Mouse (Mus musculus) layer of hippocampus, adult 8-10 months (tissue): ENCODE results near the gene Arhgdib. TPM values are rescaled to one million over a fixed set of nuclear protein-coding genes. Genes with fewer than 3 reads are reported as not detected.

Experiments used
- DNase-seq, 2 experiments: peaks; one replicate each; pipeline ENCODE4 v3.0.0; 2022; ENCODE audit warnings: low spot score in 2 of 2
- total RNA-seq, 4 experiments: library from RNA; stranded (reverse); gene quantifications; 2 replicates each; pipeline ENCODE4 v1.2.4; 2022

Gene Arhgdib
- total RNA-seq, 4 experiments from 2014 or later = 9.9 to 23.4 (median 17.1) TPM

DNA sequence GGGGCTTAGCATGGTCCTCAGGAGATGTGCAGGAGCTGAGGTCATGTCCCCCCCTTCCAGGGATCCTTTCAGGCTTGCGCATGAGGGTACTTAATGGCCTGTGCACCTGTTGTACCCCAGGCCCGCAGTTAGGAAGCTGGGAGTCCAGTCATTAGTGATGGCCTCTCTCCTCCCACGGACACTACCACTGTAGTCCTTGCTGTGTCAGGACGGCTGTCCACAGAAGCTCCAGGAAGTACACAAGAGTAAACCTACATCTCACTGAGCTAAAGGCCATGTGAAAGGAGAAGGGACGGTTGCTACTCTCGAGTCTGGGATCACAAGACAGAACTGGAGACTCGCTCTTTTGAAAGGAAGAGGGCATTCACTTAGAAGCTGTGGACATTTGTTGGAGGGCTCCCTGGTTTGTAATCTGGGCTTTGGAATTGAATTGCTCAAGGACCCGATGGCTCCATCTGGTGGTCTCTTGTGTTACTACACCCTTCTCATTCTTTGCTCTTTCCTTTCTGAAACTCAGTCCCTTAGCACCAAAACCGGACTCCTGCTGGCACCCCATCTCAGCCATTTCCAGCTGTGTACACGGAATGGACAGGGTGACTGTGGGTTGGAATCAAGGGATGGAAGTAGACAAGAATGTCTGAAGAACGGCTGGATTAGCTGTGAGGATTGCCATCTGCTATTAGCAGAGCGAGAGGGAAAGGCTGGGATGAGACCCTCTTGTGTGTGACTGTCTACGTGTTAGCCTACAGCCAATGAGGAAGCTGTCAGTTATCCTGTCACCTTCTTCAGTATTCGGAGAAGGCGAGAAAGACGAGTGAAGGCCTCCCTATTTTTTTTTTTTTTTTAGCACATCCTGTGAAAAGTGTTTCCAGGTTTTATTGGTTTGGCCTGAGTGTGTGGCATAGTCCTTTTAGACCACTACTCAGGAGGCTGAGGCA, 21.1 kb downstream of the Arhgdib start:
- DNase-seq = peak; percentile 47 to 83

DNA sequence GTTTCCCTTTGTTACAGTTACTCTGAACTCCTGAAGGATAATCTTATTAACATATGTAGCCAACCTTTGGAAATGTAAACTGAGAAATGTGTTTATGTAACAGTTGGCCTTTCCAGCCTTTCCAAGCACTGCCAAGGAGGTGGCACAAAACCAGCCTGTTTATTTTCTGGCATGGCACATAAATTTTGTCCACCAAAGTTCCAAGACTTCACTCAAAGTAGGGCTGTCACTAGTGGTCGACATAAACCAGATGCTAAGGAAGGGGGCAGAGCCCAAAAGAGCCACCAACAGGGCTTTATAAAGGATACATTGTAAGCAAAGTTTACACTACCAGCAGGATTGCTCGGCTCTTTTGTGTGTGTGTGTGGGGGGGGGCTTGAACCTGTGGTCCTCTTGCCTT, 23.8 kb downstream of the Arhgdib start:
- no peak for DNase-seq

DNA sequence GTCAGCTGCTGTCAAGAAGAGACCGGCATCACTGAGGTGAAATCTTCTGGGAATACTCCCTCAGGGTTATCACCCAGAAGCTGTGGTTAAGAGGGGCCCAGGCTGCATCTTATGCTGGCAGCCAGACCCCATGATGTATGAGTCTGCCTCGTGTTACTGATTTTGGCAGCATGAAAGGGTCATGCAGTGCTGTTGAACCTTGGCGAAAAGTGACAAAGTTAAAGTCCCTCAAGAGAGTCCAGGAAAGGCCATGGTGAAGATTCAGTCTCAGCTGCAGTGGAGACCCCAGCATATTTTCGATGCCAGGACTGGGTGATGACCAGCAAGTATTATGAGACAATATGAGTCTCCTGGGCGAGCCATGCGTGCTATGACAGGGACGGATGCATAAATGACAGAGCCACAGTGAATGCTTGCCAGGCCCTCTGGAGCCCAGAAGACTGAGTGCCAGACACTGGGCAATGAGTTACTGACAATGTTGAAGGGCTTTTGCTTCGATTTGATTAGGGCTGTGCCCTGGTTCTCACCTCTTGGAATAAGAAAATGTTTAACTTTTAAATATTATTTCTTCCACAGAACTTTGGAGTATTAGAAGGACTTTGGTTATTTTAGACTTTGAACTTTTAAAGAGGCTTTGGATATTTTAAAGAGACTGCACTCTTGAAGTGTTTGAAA, 25.8 kb downstream of the Arhgdib start:
- no peak for DNase-seq

DNA sequence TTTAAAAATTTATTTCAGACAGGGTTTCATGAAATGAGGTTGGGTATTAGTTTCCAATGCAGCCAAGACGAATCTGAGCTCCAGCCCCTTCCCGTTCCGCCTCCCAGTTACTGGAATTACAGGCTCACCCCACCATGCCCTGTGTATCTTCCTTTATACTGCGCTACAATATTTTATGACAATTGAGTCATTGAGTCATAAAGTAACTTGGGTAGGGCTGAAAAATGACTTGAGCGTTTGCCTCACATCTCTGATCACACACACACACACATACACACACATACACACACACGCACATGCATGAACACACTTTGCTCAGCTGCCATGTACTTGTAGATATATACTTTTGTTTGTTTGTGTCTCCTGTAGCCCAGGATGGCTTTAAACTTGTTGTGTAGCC, 27.5 kb downstream of the Arhgdib start:
- DNase-seq = no peak

DNA sequence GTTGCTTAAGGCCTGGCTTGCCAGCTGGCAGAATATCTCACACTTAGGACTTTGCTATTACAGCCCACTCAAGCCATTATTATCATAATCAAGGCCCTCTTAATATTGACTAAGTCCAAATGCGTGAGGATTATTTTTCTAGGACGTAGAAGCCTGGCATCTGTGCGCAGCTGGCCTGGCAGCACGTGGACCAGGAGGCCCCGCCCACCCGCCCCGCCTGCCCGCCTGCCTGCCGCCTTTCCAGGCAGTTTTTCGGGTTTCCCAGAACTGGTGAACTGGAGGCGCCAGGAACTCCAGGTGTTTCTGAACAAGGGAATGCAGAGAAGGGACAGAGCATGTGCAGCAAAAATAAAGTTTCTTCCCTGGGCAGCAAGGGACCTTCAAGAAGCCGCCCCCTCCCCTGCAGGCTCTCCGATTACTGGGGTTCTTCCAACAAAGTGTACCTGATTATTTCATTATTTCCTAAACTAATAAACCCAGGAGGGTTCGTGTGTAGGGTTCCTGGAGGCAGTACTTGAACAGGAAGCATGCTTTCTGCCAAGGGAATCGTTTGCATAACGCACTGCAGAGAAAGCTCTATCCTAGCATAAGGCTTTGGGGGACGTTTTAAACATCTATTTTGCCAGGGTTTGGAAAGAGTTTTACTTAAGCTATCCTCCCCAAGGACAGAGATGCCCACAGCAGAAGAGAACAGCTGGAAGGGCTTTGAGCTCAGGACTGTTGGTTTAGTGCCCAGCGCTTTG, 28.1 kb downstream of the Arhgdib start:
- no peak for DNase-seq

DNA sequence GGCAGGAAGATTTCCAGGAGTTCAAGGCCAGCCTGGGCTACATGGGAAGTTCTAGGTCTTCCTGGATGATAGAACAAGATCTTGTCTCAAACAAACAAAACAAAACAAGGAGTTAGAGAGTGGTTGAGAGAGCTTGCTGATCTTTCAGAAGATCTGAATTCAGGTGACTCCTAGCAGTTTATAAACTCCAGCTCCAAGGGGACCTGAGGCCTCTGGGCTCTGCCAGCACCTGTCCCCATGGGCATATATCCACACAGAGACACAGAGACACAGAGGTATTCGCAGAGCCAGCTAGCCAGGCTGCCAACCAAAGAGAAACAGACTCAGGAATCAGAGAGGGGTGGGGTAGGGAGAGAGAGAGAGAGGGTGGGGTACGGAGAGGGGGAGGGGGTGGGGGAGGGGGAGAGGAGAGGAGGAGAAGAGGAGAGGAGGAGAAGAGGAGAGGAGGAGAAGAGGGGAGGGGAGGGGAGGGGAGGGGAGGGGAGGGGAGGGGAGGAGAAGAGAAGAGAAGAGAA, 28.9 kb downstream of the Arhgdib start:
- no peak for DNase-seq

DNA sequence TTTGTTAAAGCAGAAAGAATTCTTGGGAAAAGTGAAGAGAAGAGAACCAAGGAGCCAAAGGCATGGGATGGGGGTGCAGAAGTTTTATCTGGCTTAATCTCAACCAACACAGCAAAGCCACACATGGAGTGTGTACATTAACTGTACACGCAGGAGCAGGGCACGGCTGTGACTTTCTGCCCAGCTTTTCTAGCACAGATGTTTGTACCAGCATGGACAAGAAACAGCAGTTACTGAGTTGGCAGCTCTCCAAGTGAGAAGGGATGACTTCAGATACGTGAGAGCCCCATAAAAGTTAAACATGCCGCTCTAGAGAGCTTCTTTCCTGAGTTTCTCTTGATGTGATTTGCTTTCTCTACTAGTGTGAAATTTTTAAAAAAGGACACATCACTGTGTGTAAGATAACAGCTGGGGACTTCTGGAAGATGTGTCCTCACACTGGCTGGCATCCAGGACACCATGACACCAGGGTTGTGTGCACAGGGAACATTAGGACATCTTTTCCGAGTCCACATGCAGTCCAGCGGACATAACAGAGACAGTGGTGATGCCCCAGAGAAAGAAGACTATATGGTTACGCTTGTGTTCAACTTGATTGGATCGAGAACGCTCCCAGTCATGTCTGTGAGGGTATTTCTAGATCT, 31.3 kb downstream of the Arhgdib start:
- no peak for DNase-seq

DNA sequence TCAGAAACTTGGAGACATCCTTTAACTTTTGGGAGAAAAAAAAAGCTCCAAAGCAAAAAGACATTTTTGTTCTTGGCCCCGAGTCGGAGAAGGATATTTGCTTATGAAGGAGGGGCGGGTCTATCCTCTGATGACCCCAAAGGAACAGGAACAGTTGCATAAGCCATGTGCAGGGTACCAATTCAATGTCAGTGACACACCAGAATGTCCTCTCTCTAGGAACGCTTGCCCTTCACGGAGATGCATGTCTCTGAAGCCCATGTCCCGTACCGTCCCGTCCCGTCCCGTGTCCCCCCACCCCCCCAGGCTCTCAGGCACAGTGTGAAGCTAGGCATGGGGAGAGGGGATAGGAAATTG, 34.8 kb downstream of the Arhgdib start:
- DNase-seq = no peak

DNA sequence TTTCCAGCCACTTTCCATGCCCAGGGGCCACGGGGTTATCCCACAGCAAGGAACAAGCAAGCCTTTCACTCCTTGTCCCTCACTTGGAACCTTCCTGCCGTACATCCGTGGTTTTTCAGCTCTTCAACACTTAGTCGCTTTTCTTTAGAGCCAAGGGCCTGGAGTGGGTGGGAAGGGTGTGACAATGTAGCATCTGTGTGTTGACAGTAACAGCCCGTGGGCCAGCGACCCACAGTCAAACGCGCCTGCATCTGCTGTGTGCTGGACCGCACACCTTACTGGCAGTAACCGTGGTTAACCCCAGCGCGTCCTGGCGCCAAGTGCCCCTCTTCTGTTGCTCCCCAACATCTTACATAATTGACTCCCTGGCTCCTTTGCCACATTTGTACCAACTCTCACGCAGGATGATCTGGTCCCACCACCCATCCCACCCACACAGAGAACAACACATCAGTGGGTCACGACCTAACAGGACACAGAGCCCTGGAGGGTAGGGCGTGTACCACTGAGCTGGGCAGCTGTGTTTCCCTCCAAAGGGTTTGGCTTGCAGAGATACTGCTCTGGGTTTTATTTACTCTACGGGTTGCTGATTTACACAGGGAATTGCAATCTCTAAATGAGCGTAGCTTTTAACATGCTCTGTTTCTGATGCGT, 35.3 kb downstream of the Arhgdib start:
- no peak for DNase-seq

DNA sequence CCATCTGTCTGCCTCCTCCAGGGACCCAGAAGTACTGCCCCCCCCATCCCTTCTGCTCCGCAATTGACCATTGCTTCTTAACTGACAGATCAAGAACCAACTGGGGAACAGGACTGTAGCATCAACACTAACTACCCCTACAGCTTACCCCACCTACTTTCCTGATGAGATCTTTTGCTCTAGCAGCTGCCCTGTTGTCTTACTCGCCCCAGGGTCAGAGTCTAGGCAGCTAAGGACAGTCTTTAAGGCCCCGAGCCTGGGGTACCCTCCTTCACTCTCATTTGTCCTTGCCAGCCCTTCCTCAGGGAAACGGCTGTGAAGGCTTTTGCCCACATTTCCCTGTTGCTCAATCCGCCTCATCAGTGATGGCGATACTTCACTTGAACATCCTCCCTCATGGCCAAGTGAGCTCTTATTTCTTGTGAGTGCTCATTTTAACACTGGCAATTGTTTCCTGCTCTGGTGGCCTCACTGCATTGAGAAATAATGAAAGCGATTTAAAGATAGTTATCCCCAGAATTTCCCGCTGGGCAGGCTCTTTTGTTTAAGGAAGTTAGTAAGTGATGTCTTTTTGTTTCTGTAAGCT, 37.7 kb downstream of the Arhgdib start:
- DNase-seq = no peak

DNA sequence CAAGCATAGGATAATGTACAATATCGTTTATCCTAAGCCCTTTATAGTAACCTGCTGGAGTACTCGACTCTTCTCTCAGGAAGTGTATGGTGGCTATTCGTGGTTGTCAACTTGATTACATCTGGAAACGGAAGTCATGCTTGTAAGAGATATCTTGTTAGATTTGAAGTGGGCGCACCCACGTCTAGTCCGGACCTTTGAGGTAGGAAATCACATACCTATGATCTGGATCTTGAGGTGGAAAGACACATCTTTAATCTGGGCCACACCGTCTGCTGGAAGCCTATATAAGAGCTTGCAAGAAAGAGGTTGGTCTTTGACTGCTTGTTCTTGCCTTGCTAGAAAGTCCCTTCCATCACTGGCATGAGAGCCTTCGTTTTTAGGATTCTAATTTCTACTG, 39.2 kb downstream of the Arhgdib start:
- DNase-seq = no peak

DNA sequence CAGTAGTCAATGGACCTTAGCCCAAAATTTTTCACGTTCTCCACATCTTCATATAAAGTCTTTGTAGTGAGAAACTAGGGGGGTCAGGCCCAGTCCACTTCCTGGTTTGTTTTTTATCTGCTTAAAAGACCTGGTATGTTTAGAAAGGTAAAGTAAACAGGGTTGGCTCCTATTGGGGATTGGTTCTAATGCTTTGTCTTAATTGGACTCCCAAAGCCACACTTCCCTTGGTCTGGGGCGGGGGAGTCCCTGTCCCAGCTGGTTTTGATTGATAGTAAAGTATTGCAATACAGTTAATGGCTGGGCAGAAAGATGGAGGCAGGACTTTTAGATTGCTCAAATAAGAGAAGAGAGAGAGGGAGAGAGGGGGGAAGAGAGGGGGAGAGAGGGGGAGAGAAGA, 40.7 kb downstream of the Arhgdib start:
- no peak for DNase-seq

DNA sequence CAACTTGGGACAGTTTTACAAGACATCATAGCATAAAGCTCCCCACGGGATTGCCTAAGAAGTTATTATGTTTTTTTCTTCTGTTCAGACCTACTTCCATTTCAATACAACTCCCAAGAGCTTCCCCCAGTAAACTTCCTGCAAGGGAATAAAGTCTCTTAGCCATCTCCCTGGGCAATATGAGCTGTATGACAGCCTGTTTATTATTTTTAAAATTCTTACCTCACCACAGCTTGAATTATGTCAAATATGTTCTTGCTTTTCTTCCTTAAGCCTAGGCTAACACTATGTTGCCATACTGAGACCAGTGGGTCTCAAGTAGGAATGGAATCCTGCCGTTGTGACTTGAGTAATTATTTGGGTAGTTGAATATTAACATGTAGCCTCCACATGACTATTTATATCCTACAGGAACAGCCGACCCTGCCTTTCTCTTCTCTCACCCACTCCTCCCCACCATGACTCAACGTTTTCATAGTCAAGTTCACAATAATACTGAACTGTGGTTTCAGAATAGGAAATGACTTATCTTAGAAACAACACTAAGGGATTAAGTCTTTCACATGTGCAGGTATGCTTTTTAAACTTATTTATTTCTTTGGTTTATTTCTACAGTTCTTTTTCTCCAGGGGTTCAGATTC, 41.2 kb downstream of the Arhgdib start:
- DNase-seq = no peak

DNA sequence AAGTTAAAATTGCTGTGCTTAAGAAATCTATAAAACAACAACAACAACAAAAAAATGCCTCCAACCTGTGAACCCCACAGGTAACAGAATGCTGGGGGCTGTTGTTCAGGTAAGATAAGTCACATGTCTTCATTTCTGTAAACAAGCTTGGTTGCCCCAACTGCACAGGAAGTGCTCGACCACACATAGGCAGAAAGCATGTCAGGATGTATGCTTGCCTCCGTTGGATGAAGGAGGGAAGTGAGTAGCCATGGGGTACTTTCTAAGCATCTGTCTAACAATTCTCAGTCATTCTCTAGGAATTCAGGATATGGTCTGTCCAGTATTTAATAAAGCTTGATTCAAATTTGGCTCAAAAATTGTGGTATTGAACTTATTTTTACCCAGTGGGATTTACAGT, 42.7 kb downstream of the Arhgdib start:
- DNase-seq = no peak

DNA sequence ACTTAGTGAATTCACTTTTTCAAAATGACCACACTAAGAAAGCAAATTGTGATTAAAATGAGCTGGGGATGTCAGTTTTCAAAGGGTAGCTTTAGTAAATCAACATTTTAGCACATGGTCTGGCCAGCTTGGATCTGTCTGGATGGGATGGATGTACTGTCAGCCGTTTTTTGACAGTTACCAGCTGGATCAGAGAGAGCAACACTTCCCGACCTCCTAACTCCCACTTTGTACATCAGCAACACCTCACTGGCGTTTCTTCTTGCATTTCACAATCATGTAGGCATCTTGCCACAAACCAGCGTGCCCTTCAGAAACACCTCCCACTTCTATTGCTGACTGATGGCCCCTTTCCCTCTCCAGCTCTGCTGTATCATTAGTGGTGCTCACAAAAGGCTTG, 43.5 kb downstream of the Arhgdib start:
- no peak for DNase-seq

DNA sequence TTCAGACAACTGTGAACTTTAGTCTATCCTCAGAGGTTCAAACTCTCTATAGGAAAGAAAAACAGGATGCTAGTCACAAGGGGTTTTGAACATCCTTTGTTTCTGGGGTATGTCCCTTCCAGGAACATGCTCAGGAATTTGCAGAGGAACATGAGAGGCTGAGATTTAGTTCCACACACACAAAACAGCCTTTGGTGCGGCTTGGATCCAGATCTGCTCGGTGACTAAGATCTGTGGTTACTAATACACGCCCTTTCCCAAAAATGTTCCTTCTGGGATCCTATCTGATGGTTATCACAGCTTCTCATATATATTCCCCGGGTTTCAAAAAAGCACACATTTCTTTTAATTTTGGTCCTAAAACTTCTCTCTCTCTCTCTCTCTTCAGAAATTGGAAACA, 43.9 kb downstream of the Arhgdib start:
- no peak for DNase-seq

DNA sequence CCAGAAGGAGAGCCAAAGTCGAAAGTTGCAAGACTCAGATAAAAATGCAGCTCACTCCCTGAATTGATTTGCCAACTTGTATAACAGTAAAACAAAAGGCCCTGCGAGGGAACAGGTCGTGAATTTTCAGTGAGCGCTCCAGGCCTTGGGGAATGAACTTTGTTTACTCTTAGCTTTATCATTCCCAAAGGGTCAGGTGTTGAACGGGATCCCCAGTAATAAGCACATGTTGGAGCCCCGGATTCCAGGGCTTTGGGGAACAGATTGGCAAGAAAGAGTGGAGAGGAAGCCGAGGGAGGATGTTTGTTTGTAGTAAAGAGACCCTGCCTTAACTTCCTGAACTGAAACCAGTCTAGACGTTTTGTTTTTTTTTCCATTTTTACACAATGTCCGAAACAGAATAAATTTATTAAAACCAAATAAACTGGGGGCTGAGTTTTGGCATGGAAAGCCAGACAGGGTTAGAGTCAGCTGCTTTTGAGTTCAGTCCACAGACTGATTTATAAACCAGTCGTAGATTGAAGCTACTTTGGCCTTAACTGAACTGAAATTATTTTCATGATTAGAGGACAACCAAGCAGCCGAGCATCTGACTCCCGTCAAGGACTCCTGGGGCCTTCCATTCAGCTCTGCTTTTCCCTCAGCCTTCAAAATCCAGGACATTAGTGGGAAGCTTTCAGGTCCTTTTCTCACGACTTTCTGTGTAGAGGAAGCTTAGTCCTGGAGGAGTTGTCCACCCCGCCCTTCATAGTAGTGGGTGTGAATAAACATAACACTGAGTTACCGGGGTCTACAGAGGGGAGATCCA, 47.0 kb downstream of the Arhgdib start:
- no peak for DNase-seq

DNA sequence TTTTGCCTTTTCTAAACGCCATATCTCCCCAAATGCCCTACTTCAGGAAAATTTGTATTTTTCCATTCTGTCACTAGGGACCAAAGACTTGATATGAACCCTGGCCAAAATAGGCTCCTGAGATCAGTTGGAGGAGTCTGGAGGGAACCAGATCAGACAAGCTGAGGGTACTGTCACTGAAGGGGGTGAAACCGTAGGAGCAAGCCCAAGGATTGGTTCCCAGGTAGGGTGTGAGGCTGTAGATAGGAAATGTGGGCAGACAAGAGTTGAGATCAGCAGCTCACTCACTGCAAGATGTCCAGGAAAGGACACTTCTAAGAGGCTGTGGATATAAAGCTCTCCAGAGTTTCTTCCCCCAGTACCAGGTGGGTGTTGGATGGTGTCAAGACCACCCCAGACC, 49.7 kb downstream of the Arhgdib start:
- DNase-seq = no peak

DNA sequence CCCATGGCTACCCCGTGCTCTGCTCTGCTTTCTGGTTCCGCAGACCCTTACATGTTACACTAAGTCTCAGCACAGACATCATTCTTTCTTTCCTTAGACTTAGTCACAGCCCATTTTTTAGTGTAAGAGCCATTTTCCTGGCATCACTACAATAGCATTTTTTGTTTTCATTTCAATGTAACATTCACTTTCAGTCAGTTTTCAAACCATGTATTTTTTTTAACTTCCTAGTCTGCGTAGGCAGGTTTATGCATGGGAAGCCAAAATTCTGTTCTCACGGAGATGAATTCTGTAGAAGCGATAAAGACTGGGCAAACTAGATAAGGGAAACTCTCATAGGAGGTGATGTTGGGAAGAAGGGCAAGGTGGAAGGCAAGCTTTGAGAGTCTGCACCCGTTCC, 52.1 kb downstream of the Arhgdib start:
- no peak for DNase-seq
